Mouse (Mus musculus) induced T-regulatory cell, adult 2 months (primary cell): Measurements from ENCODE around the gene Polk.

Experiments
- DNase-seq: peaks from one replicate; pipeline ENCODE4 v3.0.0-alpha.2; 2012; ENCODE audit warnings: low read depth

Polk gene

DNA sequence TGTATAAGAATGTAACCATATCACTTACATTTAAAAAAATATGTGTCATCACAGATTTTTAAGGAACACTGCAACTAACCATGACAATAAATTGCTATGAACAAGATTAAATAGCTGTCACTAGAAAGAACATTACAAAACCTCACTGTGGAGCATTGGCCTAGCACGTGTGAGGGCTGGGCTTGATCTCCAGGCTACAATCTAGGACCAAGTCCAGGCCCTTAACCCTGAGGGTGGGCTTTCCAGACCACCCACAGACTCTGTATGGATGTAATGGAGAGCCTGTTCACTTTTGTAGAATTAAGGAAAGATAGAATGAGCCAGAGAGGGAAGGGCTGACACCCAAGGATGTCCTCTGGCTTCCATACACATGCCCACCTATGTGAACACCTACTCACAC is 79.7 kb downstream of the Polk start:
- DNase-seq = no peak

DNA sequence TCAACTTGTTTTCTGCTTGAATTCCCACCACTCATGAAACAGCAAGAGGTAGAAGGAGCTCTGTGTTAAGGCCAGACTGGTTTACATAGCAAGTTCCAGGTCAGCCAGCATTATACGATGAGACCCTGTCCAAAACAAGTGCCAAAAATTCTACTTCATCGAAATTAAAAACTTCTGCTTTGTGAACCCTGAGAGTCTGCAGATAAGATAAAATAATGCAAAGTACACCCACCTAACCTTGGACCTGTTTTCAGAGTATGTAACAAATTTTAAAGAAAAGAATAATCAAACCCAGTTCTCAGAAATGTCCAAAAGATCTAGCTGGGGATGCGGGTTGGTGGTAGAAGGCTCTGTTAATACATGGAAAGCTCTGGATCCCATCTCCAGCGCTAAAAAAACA is 83.8 kb downstream of the Polk start:
- DNase-seq = no peak

DNA sequence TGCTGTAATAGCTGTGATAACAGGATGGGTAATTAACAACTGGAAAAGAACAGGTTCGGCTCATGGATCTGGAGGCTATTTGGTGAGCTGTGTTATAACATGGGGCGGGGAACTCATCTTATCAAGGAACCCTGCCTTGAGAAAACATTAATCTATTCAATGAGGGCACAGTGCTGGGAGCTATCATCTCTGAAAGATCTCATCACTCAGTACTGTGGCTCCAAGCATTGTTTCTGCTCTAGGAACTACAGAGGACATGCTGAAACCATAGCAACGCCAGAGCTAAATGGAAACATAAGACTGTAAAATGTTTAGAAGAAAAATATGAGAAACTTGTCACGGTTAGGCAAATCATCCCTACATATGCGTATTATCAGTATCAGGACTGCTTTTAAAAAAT is 84.4 kb downstream of the Polk start:
- no peak for DNase-seq

DNA sequence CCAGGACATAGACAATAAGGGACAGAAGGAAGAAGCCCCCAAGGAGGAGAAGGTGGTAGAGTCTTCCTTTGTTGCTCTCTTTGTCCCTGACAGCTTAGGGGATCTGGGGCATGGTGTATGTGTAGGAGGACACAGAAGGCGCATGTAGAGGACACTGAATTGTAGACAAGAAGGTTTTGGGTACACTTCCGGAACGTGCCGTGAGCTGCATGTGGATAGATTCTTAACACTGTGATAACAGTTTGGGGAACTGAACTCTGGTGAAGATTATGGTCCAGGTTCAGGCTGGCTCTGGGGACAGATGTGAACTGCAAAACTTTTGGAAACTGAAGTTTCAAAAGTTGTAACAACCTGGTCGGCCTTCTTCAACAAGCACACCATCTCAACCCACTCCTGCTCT is 84.8 kb downstream of the Polk start:
- no peak for DNase-seq

DNA sequence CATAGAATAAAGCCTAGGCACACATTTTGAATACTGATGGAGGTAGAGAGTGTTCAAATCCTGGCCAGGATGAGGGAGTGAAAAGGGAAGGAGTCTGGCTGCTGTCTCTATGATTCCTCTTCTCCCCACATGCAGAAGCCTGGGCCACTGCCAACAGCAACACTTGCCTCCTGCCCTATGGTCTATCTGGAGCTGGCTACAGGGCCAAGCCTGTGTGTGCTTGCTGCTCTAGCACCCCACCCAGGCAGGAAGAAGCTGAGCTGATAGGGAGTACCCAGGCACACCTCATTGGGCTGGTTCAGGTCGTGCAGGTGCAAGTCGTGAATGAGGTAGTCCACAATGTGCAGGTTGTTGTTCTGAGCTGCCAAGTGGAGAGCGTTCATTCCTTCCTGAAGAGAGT is 88.1 kb downstream of the Polk start:
- no peak for DNase-seq

DNA sequence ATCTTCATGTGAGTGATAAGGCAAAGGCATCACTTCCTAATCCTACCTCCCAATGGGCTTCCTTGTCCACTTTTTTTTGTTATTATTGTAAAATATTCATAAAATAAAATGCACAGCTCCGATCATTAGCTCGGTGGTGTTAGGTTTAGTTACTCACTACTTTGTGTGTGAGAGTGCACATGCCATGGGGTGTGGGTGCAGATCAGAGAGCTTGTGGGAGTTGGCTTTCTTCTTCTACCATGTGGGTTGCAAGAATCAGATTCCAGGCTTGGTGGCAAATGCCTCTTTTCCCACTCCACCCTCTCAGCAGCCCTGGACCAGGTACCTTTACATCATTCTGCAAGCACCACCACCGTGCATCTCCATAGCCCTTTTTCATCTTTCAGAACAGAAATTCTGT is 89.8 kb downstream of the Polk start:
- DNase-seq = no peak

DNA sequence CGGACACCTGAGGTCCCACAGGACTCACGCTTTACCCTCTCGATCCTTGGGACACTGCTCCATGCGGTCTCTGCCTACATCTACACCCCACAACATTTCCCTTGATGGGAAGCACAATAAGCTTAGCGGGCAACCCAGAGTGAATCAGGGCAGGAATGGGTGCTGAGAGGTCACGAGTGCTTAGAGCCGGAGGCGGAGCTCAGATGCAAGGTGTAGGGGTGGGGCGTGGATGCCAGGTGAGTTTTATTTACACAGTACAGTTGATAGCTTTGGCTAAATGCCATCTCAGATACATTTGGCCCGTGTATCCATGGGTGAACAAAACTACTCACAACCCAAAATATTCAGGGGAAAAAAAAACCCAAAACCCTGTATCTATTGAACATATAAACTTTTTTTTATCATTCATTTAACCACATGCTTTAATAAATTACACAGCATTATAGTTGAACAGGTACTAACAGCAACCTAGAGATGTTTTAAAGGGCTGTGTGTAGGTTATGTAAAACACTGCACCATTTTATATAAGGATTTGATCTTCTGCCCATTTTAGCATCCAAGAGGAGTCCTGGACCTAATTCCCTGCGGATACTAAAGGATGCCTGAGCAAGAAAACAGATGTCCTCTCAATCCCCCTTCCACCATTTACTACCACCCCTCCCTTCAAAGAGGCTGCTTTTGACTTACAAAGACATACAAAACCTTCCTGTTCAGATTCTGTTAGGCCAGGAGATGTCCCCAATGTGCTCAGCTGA is 90.8 kb downstream of the Polk start:
- DNase-seq = no peak

DNA sequence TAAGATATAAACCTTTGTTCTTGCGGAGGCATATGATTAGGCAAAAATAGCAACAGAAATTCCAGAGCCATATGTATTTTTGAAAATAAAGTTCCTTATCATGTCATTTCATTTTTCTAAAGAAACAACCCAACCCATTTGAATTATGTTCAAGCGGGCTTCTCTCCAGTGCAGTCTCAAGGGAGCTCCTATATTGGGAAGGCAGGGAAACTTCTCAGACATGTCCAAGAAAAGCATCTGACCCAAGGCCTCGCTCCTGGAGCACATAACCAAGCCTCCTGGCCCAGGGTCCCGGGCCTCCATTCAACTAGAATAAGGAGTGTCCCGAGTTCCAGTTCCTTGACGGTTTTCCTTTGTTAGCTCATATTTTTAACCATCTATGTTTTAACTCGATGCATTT is 91.5 kb downstream of the Polk start:
- no peak for DNase-seq

DNA sequence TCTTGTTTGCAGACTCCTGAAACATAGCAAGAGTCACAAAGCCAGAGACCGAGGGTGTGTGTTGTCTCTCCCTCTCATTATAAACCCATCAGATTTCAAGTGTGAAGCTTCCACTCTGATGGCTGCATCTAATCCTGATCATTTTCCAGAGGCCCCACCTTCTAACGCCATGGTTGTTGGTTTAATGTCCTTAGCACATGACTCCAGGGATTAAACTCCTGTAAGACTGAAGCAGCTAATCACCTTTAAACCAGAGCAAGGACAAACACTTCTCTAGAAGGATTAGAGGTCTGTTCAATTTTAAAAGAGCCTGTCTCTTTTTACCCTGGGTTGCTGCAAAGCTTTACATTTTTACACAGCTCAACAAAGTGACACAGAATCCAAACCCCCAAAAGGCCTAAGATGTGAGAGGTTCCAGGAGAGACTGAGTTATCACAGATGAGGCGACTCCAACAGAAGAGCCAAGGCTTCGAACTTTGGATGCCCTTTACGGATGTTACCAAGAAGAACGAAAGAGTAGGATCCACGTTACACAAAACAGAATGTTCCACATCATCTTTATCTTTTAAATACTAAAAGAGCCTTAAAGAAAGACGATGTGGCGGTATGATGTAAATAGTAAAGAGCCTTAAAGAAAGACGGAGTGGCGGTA is 92.0 kb downstream of the Polk start:
- DNase-seq = no peak

DNA sequence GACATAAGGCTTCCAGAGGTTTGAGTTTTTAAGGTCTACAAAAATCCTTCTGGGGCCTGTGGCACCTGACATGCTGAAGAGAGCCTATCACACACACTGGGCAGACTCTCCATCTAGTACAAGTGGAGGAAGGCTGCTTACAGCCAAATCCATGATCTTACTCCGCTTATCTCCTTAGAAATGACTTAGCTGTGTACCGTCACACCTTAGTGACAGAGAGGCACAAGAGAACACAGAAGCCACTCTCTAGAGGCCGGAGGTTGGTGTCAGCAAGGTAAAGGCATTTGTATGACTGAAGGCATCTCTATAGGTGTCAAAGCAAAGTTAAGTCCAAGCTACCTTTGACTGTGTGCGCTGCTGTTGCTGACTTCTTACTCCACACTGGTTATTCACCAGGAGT is 101.9 kb downstream of the Polk start:
- no peak for DNase-seq

DNA sequence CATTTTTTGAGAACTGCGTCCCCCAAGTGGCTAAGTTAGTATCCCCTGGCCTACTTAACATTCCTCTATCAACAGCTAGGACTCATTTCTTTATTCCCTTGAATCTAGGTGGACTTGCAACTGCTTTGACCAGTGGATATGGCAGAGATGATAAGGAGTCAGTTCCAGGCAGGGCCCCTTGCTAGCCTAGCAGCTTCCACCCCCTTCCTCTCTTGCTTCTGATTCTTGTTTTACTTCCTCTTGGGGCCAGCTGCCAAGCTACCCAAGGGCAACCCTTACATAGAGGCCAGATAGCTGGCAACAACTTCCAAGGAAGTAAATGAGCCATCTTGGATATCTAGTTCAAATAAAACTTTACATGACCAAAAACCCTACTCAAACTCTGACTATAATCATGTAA is 105.5 kb downstream of the Polk start:
- no peak for DNase-seq

DNA sequence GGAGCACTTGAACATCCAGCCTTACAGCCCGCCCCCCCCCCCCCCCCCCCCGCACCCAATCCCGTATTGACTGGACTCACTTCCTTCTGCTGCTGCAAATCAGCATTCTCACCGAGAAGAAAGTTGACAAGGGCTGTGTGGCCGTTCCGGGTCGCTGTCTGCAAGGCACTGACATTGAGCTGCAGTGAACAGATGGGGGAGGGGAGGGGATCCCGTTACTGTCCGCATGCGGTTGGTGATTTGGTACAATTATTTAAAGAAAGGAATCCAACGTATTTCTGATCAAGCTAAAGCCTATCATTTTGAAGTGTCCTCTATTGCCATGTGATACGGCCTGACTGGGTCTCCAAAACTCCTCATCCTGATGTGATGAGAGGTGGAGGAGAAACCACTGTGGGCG is 106.6 kb downstream of the Polk start:
- DNase-seq = no peak

DNA sequence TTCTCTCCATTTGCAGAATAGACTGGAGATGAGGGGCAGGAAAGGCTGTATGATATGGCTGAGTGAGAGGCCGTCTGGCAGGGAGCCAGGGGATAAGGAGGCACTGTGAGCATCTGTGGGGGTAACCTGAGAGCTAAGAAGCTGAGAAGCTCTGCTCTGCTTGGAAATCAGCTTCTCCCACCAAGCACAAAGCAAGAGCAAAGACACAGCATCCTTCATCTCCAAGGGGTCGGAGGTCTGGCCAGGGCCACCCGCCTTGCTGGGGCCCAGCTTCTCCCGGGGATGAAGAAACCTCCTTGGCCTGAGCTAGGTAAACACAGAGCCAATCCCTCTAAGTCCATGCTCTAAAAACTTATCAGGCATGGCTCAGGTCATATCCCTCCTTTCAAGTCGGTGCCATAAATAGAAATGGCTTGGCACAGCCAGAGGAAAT is 107.5 kb downstream of the Polk start:
- no peak for DNase-seq

DNA sequence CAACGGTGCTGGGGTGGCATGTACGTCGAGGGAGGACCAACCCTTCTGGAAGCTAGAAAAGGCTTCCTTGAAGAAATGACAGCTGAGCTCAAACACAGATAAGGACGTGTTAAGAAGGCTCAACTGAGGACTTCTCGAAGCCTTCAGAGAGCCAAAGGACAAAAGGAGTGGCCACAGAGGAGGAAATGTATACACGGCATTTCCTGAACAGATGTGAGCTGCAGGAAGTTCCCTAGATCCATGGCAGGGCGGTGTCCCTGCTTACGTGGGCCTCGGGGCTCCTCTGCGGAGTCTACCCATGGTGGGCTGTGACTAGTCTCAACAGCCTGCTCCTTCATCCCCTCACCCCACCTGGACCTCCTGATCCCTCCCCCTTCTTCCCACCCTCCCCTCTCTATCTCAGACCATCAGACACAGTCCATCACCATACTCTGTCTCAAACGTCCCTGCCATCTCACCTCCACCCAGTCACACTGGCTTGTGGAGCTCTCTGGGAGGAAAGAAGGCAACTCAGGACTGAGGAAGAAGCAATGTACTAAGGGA is 108.7 kb downstream of the Polk start:
- peak; percentile 16 for DNase-seq

DNA sequence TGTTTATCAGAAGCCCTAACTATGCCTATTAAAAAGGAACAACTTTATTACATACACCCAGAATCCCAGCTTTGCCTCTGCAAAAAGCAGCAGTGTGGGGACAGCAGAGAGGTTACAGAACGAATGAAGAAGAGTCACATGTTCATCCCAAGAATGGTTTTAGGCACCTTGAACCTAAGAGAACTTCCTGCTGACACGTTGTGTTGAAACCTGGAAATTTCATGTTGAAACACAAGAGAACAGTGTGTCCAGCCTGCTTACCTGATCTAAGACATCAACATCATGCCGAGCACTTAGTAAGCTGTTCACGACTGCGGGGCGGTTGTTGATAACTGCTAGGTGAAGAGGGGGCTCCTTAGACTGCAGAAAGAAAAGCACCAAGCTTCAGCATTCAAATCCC is 109.3 kb downstream of the Polk start:
- no peak for DNase-seq

DNA sequence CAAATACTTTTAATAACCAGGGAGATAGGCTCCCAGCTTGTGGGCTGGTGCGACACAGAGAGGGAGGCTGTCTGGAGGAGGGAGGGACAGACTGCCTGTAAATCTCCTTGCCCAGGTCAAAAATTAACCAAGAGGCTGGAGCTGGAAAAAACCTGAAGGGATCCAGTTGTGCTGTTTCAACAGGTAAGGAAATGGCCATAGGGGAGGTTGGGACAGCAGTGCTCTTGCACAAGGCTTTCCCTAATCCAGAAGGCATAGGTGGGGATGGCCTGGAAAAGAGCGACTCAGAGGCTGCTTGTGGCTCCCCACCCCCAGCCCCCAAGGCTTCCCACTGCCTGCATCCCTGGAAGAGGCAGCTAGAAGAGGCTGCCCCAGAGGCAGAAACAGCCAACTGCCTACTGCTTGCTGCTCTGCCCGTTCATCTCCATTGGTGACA is 110.0 kb downstream of the Polk start:
- DNase-seq = no peak

DNA sequence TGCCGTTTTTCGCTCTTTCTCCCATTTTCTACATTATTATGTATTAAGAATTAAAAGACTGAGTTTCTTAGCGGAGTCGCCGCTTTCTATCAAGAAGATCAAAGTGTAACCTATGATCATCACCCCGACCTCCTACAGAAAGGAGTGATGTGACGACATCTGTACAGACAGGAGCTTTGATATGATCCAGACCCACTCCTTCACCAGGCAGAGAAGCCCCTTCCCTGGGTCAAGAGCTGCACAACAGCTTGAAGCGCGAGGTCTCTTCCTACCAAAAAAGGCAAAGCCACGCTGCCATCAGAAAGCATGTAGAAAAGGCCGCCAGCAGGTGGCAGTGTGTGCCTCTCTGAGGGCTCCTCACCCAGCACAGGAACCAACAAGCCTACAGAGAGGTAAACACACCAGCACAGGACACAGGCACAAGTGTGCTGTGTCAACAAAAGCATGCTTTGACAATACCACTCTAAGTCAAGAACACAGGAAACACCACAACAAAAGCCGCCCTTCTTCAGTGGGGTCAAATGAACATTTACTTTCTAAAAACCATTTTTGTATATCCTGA is 110.7 kb downstream of the Polk start:
- peak; percentile 92 for DNase-seq
